In genomic region chr11:109445438-109446035, GRCm38 (mm10) we compare ENCODE assay signal across 8 mouse cellular contexts. TPM values are rescaled to one million over a fixed set of nuclear protein-coding genes. Genes with fewer than 3 reads are reported as not detected.
DNase-seq lines count a peak whose midpoint lies in the region; ATAC-seq and TF ChIP-seq lines count a peak whose summit lies in the region.

No protein-coding gene starts in this region.

- no peaks in the 10 kb centered on the region for H3K9me3 ChIP-seq in intestine, postnatal 0 days (ENCODE audit: control insufficient read depth)

- H3K4me1 ChIP-seq in spleen, adult 2 months (ENCODE audit: control insufficient read depth, insufficient read depth, insufficient read length), result peaks cover 2% of the 10 kb centered on the region; the same call in 1 of the 2 replicates
- no peaks in the 10 kb centered on the region for H3K4me1 ChIP-seq in intestine, postnatal 0 days (replicated peaks; ENCODE audit: control insufficient read depth, insufficient read depth, low read length)

- 57% methylated on average over 13 of the region's 13 CpGs for WGBS in spleen, adult 2 months
- WGBS in intestine, postnatal 0 days, result 50% methylated on average over 13 of the region's 13 CpGs

- no peak overlapping the region for H3K27ac ChIP-seq in spleen, adult 2 months (ENCODE audit: insufficient read depth, low read length)
- H3K27ac ChIP-seq in intestine, postnatal 0 days (ENCODE audit: low read depth, low read length), result no peak overlapping the region

- H3K4me3 ChIP-seq in spleen, adult 2 months (ENCODE audit: extremely low read depth, insufficient read depth, insufficient read length), result no peak overlapping the region
- H3K4me3 ChIP-seq in intestine, postnatal 0 days (ENCODE audit: low read depth, low read length), result no peak overlapping the region

- H3K9ac ChIP-seq in intestine, postnatal 0 days (ENCODE audit: low read depth, low read length), result no peak overlapping the region

- H3K4me2 ChIP-seq in intestine, postnatal 0 days (replicated peaks; ENCODE audit: low read depth), result no peak overlapping the region

- H3K27me3 ChIP-seq in spleen, adult 2 months (ENCODE audit: control insufficient read depth, insufficient read depth, low read length), result no peaks in the 10 kb centered on the region
- H3K27me3 ChIP-seq in intestine, postnatal 0 days (replicated peaks; ENCODE audit: control insufficient read depth, insufficient read depth, low read length), result no peaks in the 10 kb centered on the region

- 0 out of 2 replicates have a peak, but pooled peaks cover 1% of the 10 kb centered on the region for H3K36me3 ChIP-seq in spleen, adult 2 months (ENCODE audit: control insufficient read depth, insufficient read depth, low read length)
- H3K36me3 ChIP-seq in intestine, postnatal 0 days (ENCODE audit: control insufficient read depth, insufficient read depth), result no peaks in the 10 kb centered on the region

- TF ChIP-seq CTCF in spleen, adult 2 months (IDR thresholded peaks at IDR 0.05; ENCODE audit: extremely low read depth, insufficient read depth, insufficient read length, insufficient replicate concordance), result peak; percentile 43; the same call in 1 of the 2 replicates
- TF ChIP-seq CTCF in intestine, postnatal 0 days (IDR thresholded peaks at IDR 0.05; ENCODE audit: low read depth), result peak; percentile 90

- 0 out of 2 replicates have a peak, but pooled peaks have one; percentile 40 for ATAC-seq in cerebellum, adult (ENCODE audit: insufficient number of reproducible peaks, low FRiP score, low TSS enrichment)
- ATAC-seq in erythroid progenitor cell, adult 5-6 weeks (replicated peaks; ENCODE audit: low FRiP score, poor library complexity, severe bottlenecking), result peak; percentile 86
- ATAC-seq in intestine, postnatal 0 days, result 0 out of 2 replicates have a peak, but pooled peaks have one; percentile 41

- DNase-seq in cerebellum, adult 11-12 months, result no peak
- DNase-seq in spleen, adult 2 months (ENCODE audit: low read depth in 1 of 2, low spot score in 2 of 2), result no peak
- no peak for DNase-seq in spleen, adult 18-20 months
- peak; percentile 57 for DNase-seq in mesoderm, embryonic 11.5 days (ENCODE audit: low read depth, low spot score)
- no peak for DNase-seq in ovary, postnatal 10 days (ENCODE audit: low spot score)

- no peak for TF ChIP-seq POLR2A in spleen, adult 2 months (IDR thresholded peaks at IDR 0.05; ENCODE audit: low read depth, low read length)

RNA-seq across cellular contexts. Expression of gene Amz2, which starts 19.8 kb away (rescaled TPM):
- 14.4 and 16.5 TPM in 2 replicates for polyA plus RNA-seq in spleen, adult 2 months (2012; rRNA removed)
- total RNA-seq in erythroid progenitor cell, adult 5-6 weeks (2015; ENCODE audit: low replicate concordance), result 16.6 and 32.7 TPM in 2 replicates
- 10.1 and 18.6 TPM in 2 replicates for total RNA-seq in erythroid progenitor cell, adult 5-6 weeks (2017; ENCODE audit: low replicate concordance)
- polyA plus RNA-seq in intestine, postnatal 0 days (2015; fragmentation: Nextera tagmentation; extraction: Ambion mirVana), result 22.7 and 23.8 TPM in 2 replicates

RNA-seq across cellular contexts. Expression of gene Arsg, which starts 27.6 kb away (rescaled TPM):
- polyA plus RNA-seq in spleen, adult 2 months (2012; rRNA removed), result 4.1 and 5.1 TPM in 2 replicates
- 2.9 and 5.4 TPM in 2 replicates for total RNA-seq in erythroid progenitor cell, adult 5-6 weeks (2015; ENCODE audit: low replicate concordance)
- 0.91 and 3.3 TPM in 2 replicates for total RNA-seq in erythroid progenitor cell, adult 5-6 weeks (2017; ENCODE audit: low replicate concordance)
- polyA plus RNA-seq in intestine, postnatal 0 days (2015; fragmentation: Nextera tagmentation; extraction: Ambion mirVana), result 50.9 and 54.4 TPM in 2 replicates

RNA-seq across cellular contexts. Expression of gene Slc16a6, which starts 27.9 kb away (rescaled TPM):
- polyA plus RNA-seq in spleen, adult 2 months (2012; rRNA removed), result 7.4 and 9.8 TPM in 2 replicates
- 94.7 and 107 TPM in 2 replicates for total RNA-seq in erythroid progenitor cell, adult 5-6 weeks (2015; ENCODE audit: low replicate concordance)
- 35.6 and 52.4 TPM in 2 replicates for total RNA-seq in erythroid progenitor cell, adult 5-6 weeks (2017; ENCODE audit: low replicate concordance)
- polyA plus RNA-seq in intestine, postnatal 0 days (2015; fragmentation: Nextera tagmentation; extraction: Ambion mirVana), result 129 and 143 TPM in 2 replicates

RNA-seq across cellular contexts. Expression of gene 9930022D16Rik, which starts 31.8 kb away (rescaled TPM):
- not detected in 2 replicates for polyA plus RNA-seq in spleen, adult 2 months (2012; rRNA removed)
- not detected in 2 replicates for total RNA-seq in erythroid progenitor cell, adult 5-6 weeks (2015; ENCODE audit: low replicate concordance)
- not detected in 2 replicates for total RNA-seq in erythroid progenitor cell, adult 5-6 weeks (2017; ENCODE audit: low replicate concordance)
- 0.08 TPM in 1 of 2 replicates, not detected in the other for polyA plus RNA-seq in intestine, postnatal 0 days (2015; fragmentation: Nextera tagmentation; extraction: Ambion mirVana)

Comparison
In these comparisons a context has a peak if more than half of its experiments do, and no peak if none do; other contexts are left out.
1. RNA of gene Slc16a6, which starts 27.9 kb away (polyA plus RNA-seq): 129 to 143 TPM in intestine, postnatal 0 days; 7.4 to 9.8 TPM in spleen, adult 2 months; every median in the first group is over 10 times any median in the second.
2. Peak in every context shown above with its lines, with median percentiles within 50 percentile points of each other: ATAC-seq.